Mouse (Mus musculus) small intestine, adult 10 weeks (tissue): ENCODE data around the gene Gpam. TPM values are rescaled to one million over a fixed set of nuclear protein-coding genes. Genes with fewer than 3 reads are reported as not detected.

ENCODE experiments used
- polyA plus RNA-seq: library from polyadenylated mRNA; stranded (reverse); fragments of 350-450 nt; fragmentation: Illumina TruSeq; extraction: RNeasy Lipid Tissue Mini Kit (QIAGEN cat#74804); gene quantifications from one replicate; pipeline ENCODE4 v1.2.3, GENCODE M21; 2014; ENCODE audit warnings: low replicate concordance

Gene Gpam
- 5.5 TPM for polyA plus RNA-seq

DNA sequence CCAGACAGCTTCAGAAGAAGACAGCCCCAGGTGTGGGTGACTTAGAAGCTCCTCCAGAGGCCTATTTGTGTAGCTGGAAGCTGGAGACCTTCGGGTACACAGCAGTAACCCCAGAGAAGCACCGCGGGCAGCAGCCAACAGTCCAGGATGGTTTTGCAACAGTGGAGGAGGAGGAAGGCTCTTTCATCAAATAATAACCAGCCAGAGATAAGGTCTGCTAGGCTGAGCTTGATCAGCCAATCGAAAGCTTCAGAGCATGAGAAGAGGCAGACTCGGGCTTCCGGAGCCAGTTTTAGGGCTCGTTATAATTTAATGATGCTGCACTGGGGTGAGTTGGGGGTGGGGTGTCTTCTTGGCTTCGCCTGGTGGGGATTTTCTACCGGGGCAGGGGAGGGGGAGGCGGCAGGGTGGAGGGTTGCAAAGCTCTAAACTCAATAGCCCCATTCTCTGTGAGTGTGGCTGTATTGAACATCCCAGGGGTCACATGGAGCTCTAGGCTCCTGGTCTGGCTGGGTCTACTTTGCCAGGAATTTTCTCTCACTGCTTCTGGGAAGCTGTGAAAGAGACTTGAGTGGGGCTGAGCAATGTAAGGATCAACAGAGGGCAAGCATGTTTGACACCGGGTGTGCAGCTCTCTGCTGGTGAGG lies at the start of gene Gpam:
Gpam (minus strand) TSS at position 167 of the 647 bp plus-strand sequence.

Other genes with a start within 250 kb of the Gpam start
- not detected for gene Tectb, start 53.5 kb upstream of the Gpam start, polyA plus RNA-seq
- gene Gucy2g, start 114.0 kb upstream of the Gpam start, polyA plus RNA-seq = not detected
- gene Acsl5, start 124.7 kb upstream of the Gpam start, polyA plus RNA-seq = 3,829 TPM
- gene Zdhhc6, start 188.8 kb upstream of the Gpam start, polyA plus RNA-seq = 60.4 TPM
- 19.4 TPM for gene Vti1a, start 189.1 kb upstream of the Gpam start, polyA plus RNA-seq